Mouse (Mus musculus): ENCODE data around the gene Stpg4. TPM values are rescaled to one million over a fixed set of nuclear protein-coding genes. Genes with fewer than 3 reads are reported as not detected.

The Stpg4 gene
- polyA plus RNA-seq (2016; fragmentation: Nextera tagmentation; extraction: Ambion mirVana) = not detected in 2 replicates

GRCm38 (mm10) chr17:87427511-87427910 is at the start of gene Stpg4:
Gene Stpg4 (minus strand): TSS chr17:87427741.
- H3K36me3 ChIP-seq = peaks cover 42% of the 10 kb centered on the region
- no peaks in the 10 kb centered on the region for H3K27me3 ChIP-seq (replicated peaks)
- ATAC-seq = no peak
- H3K4me2 ChIP-seq = no peak within 1 kb of the TSS
- H3K9me3 ChIP-seq (replicated peaks) = 0 out of 2 replicates have a peak, but pooled peaks cover 3% of the 10 kb centered on the region
- H3K9ac ChIP-seq = no peak within 1 kb of the TSS
- no peak within 1 kb of the TSS for H3K27ac ChIP-seq
- 64% methylated on average over 24 of the region's 24 CpGs for WGBS (ENCODE audit: insufficient replicate concordance)
- H3K4me3 ChIP-seq = no peak within 1 kb of the TSS
- H3K4me1 ChIP-seq = peaks cover 3% of the 10 kb centered on the region; the same call in 1 of the 2 replicates

GRCm38 (mm10) chr17:87475356-87475755 is 47.8 kb upstream of the Stpg4 start:
- no peaks in the 10 kb centered on the region for H3K36me3 ChIP-seq
- H3K9me3 ChIP-seq (replicated peaks) = no peaks in the 10 kb centered on the region
- 45% methylated on average over 8 of the region's 8 CpGs for WGBS (ENCODE audit: insufficient replicate concordance)
- no peak overlapping the region for H3K4me3 ChIP-seq
- no peak for ATAC-seq
- H3K27ac ChIP-seq = no peak overlapping the region
- no peak overlapping the region for H3K9ac ChIP-seq
- peaks cover 50% of the 10 kb centered on the region for H3K4me1 ChIP-seq
- H3K27me3 ChIP-seq (replicated peaks) = peaks cover 43% of the 10 kb centered on the region
- no peak overlapping the region for H3K4me2 ChIP-seq

- Histone ChIP-seq H3K27ac (no peak overlapping the region), H3K27me3 (replicated peaks) (peaks cover 43% of the 10 kb centered on the region), H3K4me1 (peaks cover 59% of the 10 kb centered on the region), H3K4me3 (peak overlapping the region; percentile 30), H3K9ac (0 out of 2 replicates have a peak overlapping the region, but pooled peaks have one; percentile 14), H3K4me2 (peak overlapping the region; percentile 65), H3K36me3 (no peaks in the 10 kb centered on the region), H3K9me3 (replicated peaks) (no peaks in the 10 kb centered on the region)
- no peak for ATAC-seq
- WGBS (ENCODE audit: insufficient replicate concordance) = 2% methylated on average over 7 of the region's 7 CpGs
Observed at GRCm38 (mm10) chr17:87474501-87474795, 46.9 kb upstream of the Stpg4 start.

GRCm38 (mm10) chr17:87473736-87474500 is 46.4 kb upstream of the Stpg4 start:
- Histone ChIP-seq H3K36me3 (no peaks in the 10 kb centered on the region), H3K4me3 (peak overlapping the region; percentile 30), H3K4me2 (peak overlapping the region; percentile 65), H3K9me3 (replicated peaks) (no peaks in the 10 kb centered on the region), H3K9ac (peak overlapping the region; percentile 14; the same call in 1 of the 2 replicates), H3K27ac (no peak overlapping the region), H3K27me3 (replicated peaks) (peaks cover 43% of the 10 kb centered on the region), H3K4me1 (peaks cover 65% of the 10 kb centered on the region)
- no peak for ATAC-seq
- 2% methylated on average over 23 of the region's 23 CpGs for WGBS (ENCODE audit: insufficient replicate concordance)

GRCm38 (mm10) chr17:87473441-87473735 is 45.8 kb upstream of the Stpg4 start:
- Histone ChIP-seq H3K27me3 (replicated peaks) (peaks cover 43% of the 10 kb centered on the region), H3K9me3 (replicated peaks) (no peaks in the 10 kb centered on the region), H3K27ac (no peak overlapping the region), H3K4me2 (peak overlapping the region; percentile 65), H3K9ac (no peak overlapping the region; the same call in 1 of the 2 replicates), H3K4me3 (peak overlapping the region; percentile 30), H3K36me3 (no peaks in the 10 kb centered on the region), H3K4me1 (peaks cover 69% of the 10 kb centered on the region)
- no peak for ATAC-seq
- WGBS (ENCODE audit: insufficient replicate concordance) = 10% methylated on average over 9 of the region's 9 CpGs

- peaks cover 69% of the 10 kb centered on the region for H3K4me1 ChIP-seq
- H3K9me3 ChIP-seq (replicated peaks) = no peaks in the 10 kb centered on the region
Observed at GRCm38 (mm10) chr17:87472879-87473278, 45.3 kb upstream of the Stpg4 start.

GRCm38 (mm10) chr17:87471661-87472060 is 44.1 kb upstream of the Stpg4 start:
- Histone ChIP-seq H3K4me1 (peaks cover 69% of the 10 kb centered on the region), H3K9ac (no peak overlapping the region), H3K27me3 (replicated peaks) (peaks cover 43% of the 10 kb centered on the region), H3K9me3 (replicated peaks) (no peaks in the 10 kb centered on the region), H3K36me3 (no peaks in the 10 kb centered on the region), H3K4me3 (no peak overlapping the region), H3K4me2 (0 out of 2 replicates have a peak overlapping the region, but pooled peaks have one; percentile 64), H3K27ac (no peak overlapping the region)
- 61% methylated on average over 6 of the region's 6 CpGs for WGBS (ENCODE audit: insufficient replicate concordance)
- no peak for ATAC-seq

More at GRCm38 (mm10) chr17:87472879-87473278, 45.3 kb upstream of the Stpg4 start:
- WGBS (ENCODE audit: insufficient replicate concordance) = 32% methylated on average over 10 of the region's 10 CpGs
- no peak overlapping the region; the same call in 1 of the 2 replicates for H3K4me2 ChIP-seq
- no peaks in the 10 kb centered on the region for H3K36me3 ChIP-seq
- peaks cover 43% of the 10 kb centered on the region for H3K27me3 ChIP-seq (replicated peaks)
- H3K4me3 ChIP-seq = no peak overlapping the region
- ATAC-seq = no peak
- no peak overlapping the region for H3K27ac ChIP-seq
- H3K9ac ChIP-seq = no peak overlapping the region

- H3K27ac ChIP-seq = peak overlapping the region; percentile 42; the same call in 1 of the 2 replicates
- H3K27me3 ChIP-seq (replicated peaks) = peaks cover 38% of the 10 kb centered on the region
- H3K9ac ChIP-seq = no peak overlapping the region
- H3K9me3 ChIP-seq (replicated peaks) = no peaks in the 10 kb centered on the region
- WGBS (ENCODE audit: insufficient replicate concordance) = 4% methylated on average over 8 of the region's 8 CpGs
- H3K4me3 ChIP-seq = peak overlapping the region; percentile 14
- H3K36me3 ChIP-seq = no peaks in the 10 kb centered on the region
- ATAC-seq = peak; percentile 72
- H3K4me2 ChIP-seq = peak overlapping the region; percentile 64
- H3K4me1 ChIP-seq = peaks cover 67% of the 10 kb centered on the region
Observed at GRCm38 (mm10) chr17:87470797-87471196, 43.3 kb upstream of the Stpg4 start.

GRCm38 (mm10) chr17:87470282-87470681 is 42.7 kb upstream of the Stpg4 start:
- Histone ChIP-seq H3K9ac (no peak overlapping the region), H3K4me2 (peak overlapping the region; percentile 64), H3K4me3 (peak overlapping the region; percentile 14; the same call in 1 of the 2 replicates), H3K27me3 (replicated peaks) (peaks cover 33% of the 10 kb centered on the region), H3K36me3 (no peaks in the 10 kb centered on the region), H3K4me1 (peaks cover 62% of the 10 kb centered on the region), H3K27ac (peak overlapping the region; percentile 42), H3K9me3 (replicated peaks) (no peaks in the 10 kb centered on the region)
- 26% methylated on average over 8 of the region's 8 CpGs for WGBS (ENCODE audit: insufficient replicate concordance)
- ATAC-seq = peak; percentile 42

- peaks cover 24% of the 10 kb centered on the region for H3K27me3 ChIP-seq (replicated peaks)
- H3K4me1 ChIP-seq = peaks cover 53% of the 10 kb centered on the region
- H3K4me2 ChIP-seq = peak overlapping the region; percentile 64
- H3K27ac ChIP-seq = peak overlapping the region; percentile 42
- no peak overlapping the region for H3K4me3 ChIP-seq
- no peaks in the 10 kb centered on the region for H3K36me3 ChIP-seq
- H3K9ac ChIP-seq = peak overlapping the region; percentile 24; the same call in 1 of the 2 replicates
- no peaks in the 10 kb centered on the region for H3K9me3 ChIP-seq (replicated peaks)
- WGBS (ENCODE audit: insufficient replicate concordance) = 17% methylated on average over 8 of the region's 8 CpGs
- ATAC-seq = peak; percentile 62
Observed at GRCm38 (mm10) chr17:87469428-87469827, 41.9 kb upstream of the Stpg4 start.

GRCm38 (mm10) chr17:87468616-87469015 is 41.1 kb upstream of the Stpg4 start:
- no peak for ATAC-seq
- H3K4me2 ChIP-seq = no peak overlapping the region
- H3K9ac ChIP-seq = no peak overlapping the region
- peaks cover 23% of the 10 kb centered on the region for H3K27me3 ChIP-seq (replicated peaks)
- 78% methylated on average over 5 of the region's 5 CpGs for WGBS (ENCODE audit: insufficient replicate concordance)
- H3K4me1 ChIP-seq = peaks cover 45% of the 10 kb centered on the region
- no peak overlapping the region; the same call in 1 of the 2 replicates for H3K27ac ChIP-seq
- H3K4me3 ChIP-seq = no peak overlapping the region
- no peaks in the 10 kb centered on the region for H3K9me3 ChIP-seq (replicated peaks)
- no peaks in the 10 kb centered on the region for H3K36me3 ChIP-seq

- Histone ChIP-seq H3K27ac (no peak overlapping the region), H3K9me3 (replicated peaks) (no peaks in the 10 kb centered on the region), H3K4me2 (no peak overlapping the region), H3K4me1 (peaks cover 29% of the 10 kb centered on the region), H3K36me3 (no peaks in the 10 kb centered on the region), H3K27me3 (replicated peaks) (peaks cover 34% of the 10 kb centered on the region), H3K4me3 (no peak overlapping the region), H3K9ac (no peak overlapping the region)
- ATAC-seq = no peak
- WGBS (ENCODE audit: insufficient replicate concordance) = 53% methylated on average over 3 of the region's 3 CpGs
Observed at GRCm38 (mm10) chr17:87461499-87461896, 34.0 kb upstream of the Stpg4 start.
